Mouse (Mus musculus) thymus, adult 2 months (tissue): ENCODE measurements around the gene Grasp. TPM values are rescaled to one million over a fixed set of nuclear protein-coding genes. Genes with fewer than 3 reads are reported as not detected.

ENCODE experiments used
- DNase-seq: peaks from one replicate; pipeline ENCODE4 v3.0.0; 2021
- H3K27ac ChIP-seq: fragments of 200-500 bp; 2 replicates; pipeline ENCODE4 v1.5.1; 2012; ENCODE audit warnings: low read length, control low read depth; ENCODE audit not compliant: control insufficient read depth, insufficient read depth
- H3K27me3 ChIP-seq: fragments of 200-500 bp; 2 replicates; pipeline ENCODE4 v1.6.1; 2012; ENCODE audit warnings: mild to moderate bottlenecking, low read length, moderate library complexity, mixed read lengths; ENCODE audit not compliant: control insufficient read depth, insufficient read depth
- H3K36me3 ChIP-seq: fragments of 200-500 bp; 2 replicates; pipeline ENCODE4 v1.6.1; 2012; ENCODE audit warnings: mild to moderate bottlenecking, low read length, moderate library complexity; ENCODE audit not compliant: control insufficient read depth, insufficient read depth
- H3K4me1 ChIP-seq: fragments of 200-500 bp; replicated peaks from 2 replicates; pipeline ENCODE4 v1.6.1; 2012; ENCODE audit warnings: low read length; ENCODE audit not compliant: control insufficient read depth, insufficient read depth
- H3K4me3 ChIP-seq: fragments of 200-500 bp; 2 replicates; pipeline ENCODE4 v1.5.1; 2012; ENCODE audit warnings: mild to moderate bottlenecking, low read length, control low read depth, moderate library complexity; ENCODE audit not compliant: control insufficient read depth, insufficient read depth
- CTCF ChIP-seq: fragments of 200-500 bp; IDR thresholded peaks from 2 replicates; pipeline ENCODE4 v1.5.1; 2012; ENCODE audit warnings: mild to moderate bottlenecking, control low read depth, low read length, moderate library complexity, borderline replicate concordance; ENCODE audit not compliant: control insufficient read depth, poor library complexity, insufficient read depth; ENCODE audit errors: extremely low read depth
- POLR2A ChIP-seq: fragments of 200-500 bp; IDR thresholded peaks from 2 replicates; pipeline ENCODE4 v1.6.1; 2012; ENCODE audit warnings: mild to moderate bottlenecking, low read length, control low read depth, moderate library complexity; ENCODE audit not compliant: control insufficient read depth, poor library complexity, insufficient read depth; ENCODE audit errors: extremely low read depth
- WGBS: fragments of 180-500 bp; shearing (Covaris S2); methylation state at CpG from one replicate; pipeline ENCODE4 v1.1.7; 2018; 5-methylcytosine and 5-hydroxymethylcytosine counted together
- polyA plus RNA-seq: library from polyadenylated mRNA; depleted of rRNA; stranded (reverse); fragments of >200 nt; gene quantifications from 2 replicates; pipeline ENCODE4 v1.2.3, GENCODE M21; 2012

The Grasp gene
- polyA plus RNA-seq, 1 experiment: 10.2 TPM

GRCm38 (mm10) chr15:101241853-101242252 lies 17.9 kb downstream of the Grasp start:
- Histone ChIP-seq H3K36me3 (no peaks in the 10 kb centered on the region), H3K4me1 (peaks cover 17% of the 10 kb centered on the region), H3K27ac (no peak overlapping the region), H3K27me3 (no peaks in the 10 kb centered on the region), H3K4me3 (no peak overlapping the region)
- no peak for DNase-seq
- TF ChIP-seq POLR2A: no peak
- no peak for TF ChIP-seq CTCF
- 92% methylated on average over 9 of the region's 9 CpGs for WGBS

- Histone ChIP-seq H3K36me3 (no peaks in the 10 kb centered on the region), H3K4me1 (peaks cover 22% of the 10 kb centered on the region), H3K27ac (no peak overlapping the region), H3K4me3 (no peak overlapping the region), H3K27me3 (no peaks in the 10 kb centered on the region)
- 65% methylated on average over 8 of the region's 8 CpGs for WGBS
- no peak for DNase-seq
- no peak for TF ChIP-seq CTCF
- TF ChIP-seq POLR2A: no peak
Observed at GRCm38 (mm10) chr15:101242645-101243044, 18.7 kb downstream of the Grasp start.

GRCm38 (mm10) chr15:101244012-101244411 lies 20.0 kb downstream of the Grasp start:
- no peak for TF ChIP-seq POLR2A
- no peak for TF ChIP-seq CTCF
- Histone ChIP-seq H3K27ac (no peak overlapping the region; the same call in 1 of the 2 replicates), H3K36me3 (no peaks in the 10 kb centered on the region), H3K4me1 (peaks cover 28% of the 10 kb centered on the region), H3K4me3 (no peak overlapping the region), H3K27me3 (no peaks in the 10 kb centered on the region)
- WGBS: 21% methylated on average over 3 of the region's 3 CpGs
- no peak for DNase-seq

GRCm38 (mm10) chr15:101246231-101247154 lies 22.5 kb downstream of the Grasp start:
- Histone ChIP-seq H3K4me3 (peak overlapping the region; percentile 47), H3K36me3 (no peaks in the 10 kb centered on the region), H3K27me3 (no peaks in the 10 kb centered on the region), H3K4me1 (peaks cover 34% of the 10 kb centered on the region), H3K27ac (peak overlapping the region; percentile 16; the same call in 1 of the 2 replicates)
- peak; percentile 72 for TF ChIP-seq CTCF
- TF ChIP-seq POLR2A: peak; percentile 72
- peak; percentile 93 for DNase-seq
- WGBS: under 1% methylated on average over 56 of the region's 56 CpGs

- TF ChIP-seq CTCF (no peak), POLR2A (no peak)
- no peak overlapping the region for H3K4me3 ChIP-seq
Observed at GRCm38 (mm10) chr15:101247155-101247498, 23.1 kb downstream of the Grasp start.

GRCm38 (mm10) chr15:101248029-101248710 lies 24.2 kb downstream of the Grasp start:
- no peak overlapping the region for H3K4me3 ChIP-seq
- H3K27ac ChIP-seq: no peak overlapping the region
- WGBS: 75% methylated on average over 5 of the region's 5 CpGs
- H3K27me3 ChIP-seq: no peaks in the 10 kb centered on the region
- no peaks in the 10 kb centered on the region for H3K36me3 ChIP-seq
- H3K4me1 ChIP-seq: peaks cover 37% of the 10 kb centered on the region
- TF ChIP-seq CTCF: no peak
- no peak for TF ChIP-seq POLR2A
- DNase-seq: no peak

More at GRCm38 (mm10) chr15:101247155-101247498, 23.1 kb downstream of the Grasp start:
- DNase-seq: no peak
- H3K27ac ChIP-seq: peak overlapping the region; percentile 16; the same call in 1 of the 2 replicates
- H3K36me3 ChIP-seq: no peaks in the 10 kb centered on the region
- peaks cover 34% of the 10 kb centered on the region for H3K4me1 ChIP-seq
- H3K27me3 ChIP-seq: no peaks in the 10 kb centered on the region
- WGBS: 89% methylated on average over 1 of the region's 1 CpGs
